Mouse (Mus musculus) lung, embryonic 15.5 days (tissue): ENCODE measurements at regions not wholly inside any gene's neighbourhood (a gene's known extent, or its start where the extent isn't known, plus 50 kb on each side); places are given as distances from the start of the nearest gene placed in this dataset.

Experiments
- ATAC-seq: fragments of 200-750 bp; cut with Nextera tagmentation; 2 replicates; pipeline ENCODE4 v1.8.0; 2017; ENCODE audit warnings: moderate number of reproducible peaks, borderline replicate concordance; ENCODE audit not compliant: low FRiP score, low TSS enrichment; ENCODE audit errors: extremely low read depth
- H3K27ac ChIP-seq: fragments of 300-500 bp; sonication (generic); 2 replicates; pipeline ENCODE4 v1.5.1; 2015; ENCODE audit warnings: moderate library complexity, mild to moderate bottlenecking, inconsistent platforms
- H3K27me3 ChIP-seq: fragments of 300-500 bp; sonication (generic); 2 replicates; pipeline ENCODE4 v1.6.1; 2015; ENCODE audit warnings: inconsistent platforms
- H3K36me3 ChIP-seq: fragments of 300-500 bp; sonication (generic); 2 replicates; pipeline ENCODE4 v1.6.1; 2015; ENCODE audit warnings: inconsistent platforms
- H3K4me1 ChIP-seq: fragments of 300-500 bp; sonication (generic); 2 replicates; pipeline ENCODE4 v1.6.1; 2015; ENCODE audit warnings: inconsistent platforms
- H3K4me2 ChIP-seq: fragments of 300-500 bp; sonication (generic); 2 replicates; pipeline ENCODE4 v1.6.1; 2015; ENCODE audit warnings: inconsistent platforms, mild to moderate bottlenecking, moderate library complexity
- H3K4me3 ChIP-seq: fragments of 300-500 bp; sonication (generic); 2 replicates; pipeline ENCODE4 v1.5.1; 2015; ENCODE audit warnings: mild to moderate bottlenecking, inconsistent platforms
- H3K9ac ChIP-seq: fragments of 300-500 bp; sonication (generic); 2 replicates; pipeline ENCODE4 v1.6.1; 2015; ENCODE audit warnings: inconsistent platforms
- H3K9me3 ChIP-seq: fragments of 300-500 bp; sonication (generic); 2 replicates; pipeline ENCODE4 v1.6.1; 2016; ENCODE audit warnings: inconsistent platforms
- WGBS: fragments of 180-500 bp; shearing (Covaris S2); methylation state at CpG from one replicate; pipeline ENCODE4 v1.1.7; 2015; 5-methylcytosine and 5-hydroxymethylcytosine counted together

- H3K27ac ChIP-seq, result no peak overlapping the region
- H3K36me3 ChIP-seq, result no peaks in the 10 kb centered on the region
- H3K4me3 ChIP-seq, result no peak overlapping the region
- no peaks in the 10 kb centered on the region for H3K4me1 ChIP-seq
- H3K9ac ChIP-seq, result no peak overlapping the region
- WGBS, result 68% methylated on average over 5 of the region's 5 CpGs
- H3K27me3 ChIP-seq, result no peaks in the 10 kb centered on the region
- ATAC-seq, result no peak
- H3K4me2 ChIP-seq, result no peak overlapping the region
- no peaks in the 10 kb centered on the region for H3K9me3 ChIP-seq
These were observed 144.1 kb upstream of the Gimd1 start for GRCm38 (mm10) chr3:132485553-132485952.

DNA sequence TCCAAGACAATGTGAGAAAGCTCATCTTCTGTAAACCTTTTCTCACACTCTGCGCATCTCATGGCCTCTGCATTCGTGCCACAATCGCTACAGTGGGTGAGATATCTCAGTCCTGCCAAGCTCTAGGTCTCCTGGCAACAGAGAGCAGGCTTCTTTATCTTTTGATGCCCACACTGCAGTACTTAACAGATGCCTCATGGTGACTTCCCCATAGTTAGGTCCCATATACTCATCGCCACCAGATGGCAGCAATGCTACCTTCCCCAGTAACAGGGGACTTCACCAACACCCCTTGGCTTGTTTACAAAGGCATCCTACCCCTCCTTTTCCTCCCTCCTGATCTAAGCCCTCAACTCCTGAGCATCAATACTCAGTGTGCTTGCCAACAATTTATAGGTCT is 123.5 kb upstream of the Gimd1 start:
- no peak; the same call in 1 of the 2 replicates for ATAC-seq
- WGBS, result 19% methylated on average over 4 of the region's 4 CpGs

DNA sequence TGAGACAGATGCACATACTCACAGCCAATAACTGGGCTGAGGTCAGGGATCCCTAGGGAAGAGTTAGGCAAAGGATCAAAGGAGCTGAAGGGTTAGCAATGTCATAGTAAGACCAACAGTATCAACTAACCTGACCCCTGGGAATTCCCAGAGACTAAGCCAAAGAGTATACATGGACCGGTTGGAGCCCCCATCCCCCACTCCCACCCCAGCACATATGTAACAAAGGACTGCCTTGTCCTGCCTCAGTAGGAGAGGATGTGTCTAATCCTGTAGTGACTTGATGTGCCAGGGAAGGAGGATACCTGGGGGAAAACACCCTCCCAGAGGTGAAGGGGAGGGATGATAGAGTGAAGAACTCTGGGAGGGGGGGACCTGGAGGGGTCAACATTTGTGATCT is 119.4 kb upstream of the Gimd1 start:
- no peak overlapping the region for H3K9ac ChIP-seq
- no peak for ATAC-seq
- no peaks in the 10 kb centered on the region for H3K4me1 ChIP-seq
- H3K4me3 ChIP-seq, result no peak overlapping the region
- no peaks in the 10 kb centered on the region for H3K9me3 ChIP-seq
- H3K36me3 ChIP-seq, result no peaks in the 10 kb centered on the region
- WGBS, result 38% methylated on average over 1 of the region's 1 CpGs
- no peaks in the 10 kb centered on the region for H3K27me3 ChIP-seq
- H3K27ac ChIP-seq, result no peak overlapping the region
- H3K4me2 ChIP-seq, result no peak overlapping the region

More for the DNA sequence above, 123.5 kb upstream of the Gimd1 start:
- Histone ChIP-seq H3K4me3 (no peak overlapping the region), H3K4me1 (no peaks in the 10 kb centered on the region), H3K27me3 (no peaks in the 10 kb centered on the region), H3K9ac (no peak overlapping the region), H3K27ac (no peak overlapping the region), H3K4me2 (no peak overlapping the region), H3K36me3 (no peaks in the 10 kb centered on the region), H3K9me3 (no peaks in the 10 kb centered on the region)

DNA sequence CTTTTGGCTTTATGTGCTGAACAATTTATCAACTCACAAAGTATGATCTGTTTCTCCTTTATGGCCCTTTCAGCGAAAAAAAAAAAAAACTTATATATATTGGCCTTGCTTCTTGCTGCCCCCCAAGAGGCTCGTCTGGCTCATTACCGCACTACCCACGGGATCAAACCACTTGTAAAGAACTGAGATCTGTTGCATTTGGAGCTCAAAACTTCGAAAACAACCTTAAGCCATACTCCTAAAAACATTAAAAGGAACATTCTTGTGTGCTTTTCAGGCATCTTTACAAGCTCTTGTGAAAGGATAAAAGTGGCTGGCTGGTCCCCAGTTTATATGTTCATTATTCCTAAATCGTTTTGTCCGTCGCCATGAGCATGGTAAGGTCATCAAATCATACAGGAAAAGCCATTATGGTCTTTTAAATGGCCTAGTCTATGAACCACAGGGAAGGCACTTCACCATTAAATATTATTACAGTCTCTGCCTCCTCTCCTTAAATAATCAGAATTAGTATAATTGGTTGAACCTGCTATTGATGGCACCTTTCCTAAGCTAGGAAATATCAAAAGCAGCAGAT is 117.0 kb upstream of the Gimd1 start:
- WGBS, result 85% methylated on average over 8 of the region's 8 CpGs
- Histone ChIP-seq H3K36me3 (no peaks in the 10 kb centered on the region), H3K9ac (no peak overlapping the region), H3K4me1 (no peaks in the 10 kb centered on the region), H3K4me3 (no peak overlapping the region), H3K9me3 (no peaks in the 10 kb centered on the region), H3K27me3 (no peaks in the 10 kb centered on the region), H3K27ac (no peak overlapping the region), H3K4me2 (no peak overlapping the region)
- no peak for ATAC-seq

GRCm38 (mm10) chr3:132533323-132533904 is 96.2 kb upstream of the Gimd1 start:
- Histone ChIP-seq H3K27me3 (no peaks in the 10 kb centered on the region), H3K27ac (no peak overlapping the region), H3K36me3 (no peaks in the 10 kb centered on the region), H3K4me3 (no peak overlapping the region), H3K9ac (no peak overlapping the region), H3K9me3 (no peaks in the 10 kb centered on the region), H3K4me2 (no peak overlapping the region), H3K4me1 (no peaks in the 10 kb centered on the region)
- WGBS, result 74% methylated on average over 4 of the region's 4 CpGs
- ATAC-seq, result no peak

- no peak for ATAC-seq
These were observed 89.6 kb upstream of the Gimd1 start for GRCm38 (mm10) chr3:132539780-132540658.

GRCm38 (mm10) chr3:132551238-132551808 is 78.3 kb upstream of the Gimd1 start:
- Histone ChIP-seq H3K4me3 (no peak overlapping the region), H3K4me1 (no peaks in the 10 kb centered on the region), H3K9ac (no peak overlapping the region), H3K9me3 (no peaks in the 10 kb centered on the region), H3K27ac (no peak overlapping the region), H3K27me3 (no peaks in the 10 kb centered on the region), H3K36me3 (no peaks in the 10 kb centered on the region), H3K4me2 (no peak overlapping the region)
- WGBS, result 77% methylated on average over 6 of the region's 6 CpGs
- no peak for ATAC-seq

More at GRCm38 (mm10) chr3:132539780-132540658, 89.6 kb upstream of the Gimd1 start:
- 84% methylated on average over 9 of the region's 9 CpGs for WGBS
- Histone ChIP-seq H3K9ac (no peak overlapping the region), H3K36me3 (no peaks in the 10 kb centered on the region), H3K4me1 (no peaks in the 10 kb centered on the region), H3K9me3 (no peaks in the 10 kb centered on the region), H3K4me2 (no peak overlapping the region), H3K27me3 (no peaks in the 10 kb centered on the region), H3K4me3 (no peak overlapping the region), H3K27ac (no peak overlapping the region)

- no peak overlapping the region for H3K4me2 ChIP-seq
- no peak overlapping the region for H3K27ac ChIP-seq
- no peak for ATAC-seq
- no peaks in the 10 kb centered on the region for H3K27me3 ChIP-seq
- H3K4me1 ChIP-seq, result no peaks in the 10 kb centered on the region
- H3K4me3 ChIP-seq, result no peak overlapping the region
- no peak overlapping the region for H3K9ac ChIP-seq
- WGBS, result 88% methylated on average over 2 of the region's 2 CpGs
- no peaks in the 10 kb centered on the region for H3K9me3 ChIP-seq
- H3K36me3 ChIP-seq, result no peaks in the 10 kb centered on the region
These were observed 63.9 kb upstream of the Gimd1 start for GRCm38 (mm10) chr3:132565755-132566154.

GRCm38 (mm10) chr3:132566301-132566700 is 63.3 kb upstream of the Gimd1 start:
- Histone ChIP-seq H3K4me2 (no peak overlapping the region), H3K36me3 (no peaks in the 10 kb centered on the region), H3K4me3 (no peak overlapping the region), H3K9ac (no peak overlapping the region), H3K27ac (no peak overlapping the region), H3K27me3 (no peaks in the 10 kb centered on the region), H3K4me1 (no peaks in the 10 kb centered on the region), H3K9me3 (no peaks in the 10 kb centered on the region)
- WGBS, result 48% methylated on average over 7 of the region's 7 CpGs
- ATAC-seq, result no peak
